Mouse (Mus musculus) ES-E14 (cell line): ENCODE results near the gene Eps8l1.

ENCODE experiments used
- CHD2 ChIP-seq: IDR thresholded peaks from 2 replicates; pipeline ENCODE4 v1.6.1; 2014; ENCODE audit warnings: mild to moderate bottlenecking, low read depth, low read length, inconsistent platforms
- MAFK ChIP-seq: IDR thresholded peaks from 2 replicates; pipeline ENCODE4 v1.6.1; 2014; ENCODE audit warnings: mild to moderate bottlenecking, low read depth, low read length, inconsistent platforms; ENCODE audit not compliant: insufficient read depth
- ZC3H11A ChIP-seq: IDR thresholded peaks from 2 replicates; pipeline ENCODE4 v1.6.1; 2012; ENCODE audit warnings: low read depth, mild to moderate bottlenecking, inconsistent platforms, low read length, borderline replicate concordance
- ZNF384 ChIP-seq: IDR thresholded peaks from 2 replicates; pipeline ENCODE4 v1.6.1; 2012; ENCODE audit warnings: low read depth, low read length, inconsistent platforms

GRCm38 (mm10) chr7:4513829-4514712 lies 53.6 kb downstream of the Eps8l1 start:
- TF ChIP-seq CHD2 (no peak), ZNF384 (no peak), ZC3H11A (no peak), MAFK (no peak)
